Mouse (Mus musculus) stomach, embryonic 16.5 days (tissue): Measurements from ENCODE around the gene Smpd3. TPM values are rescaled to one million over a fixed set of nuclear protein-coding genes. Genes with fewer than 3 reads are reported as not detected.
"Not testable (repeated sequence)": the region's sequence is repeated elsewhere in the genome, so short reads cannot be mapped to it uniquely, and the experiment has no call there.

Experiments
- ATAC-seq: fragments of 200-750 bp; cut with Nextera tagmentation; 2 replicates; pipeline ENCODE4 v1.8.0; 2017; ENCODE audit warnings: moderate number of reproducible peaks, moderate TSS enrichment; ENCODE audit not compliant: insufficient read depth, low FRiP score
- H3K27ac ChIP-seq: fragments of 300-500 bp; sonication (generic); 2 replicates; pipeline ENCODE4 v1.5.1; 2014; ENCODE audit warnings: low read length
- H3K27me3 ChIP-seq: fragments of 300-500 bp; sonication (generic); 2 replicates; pipeline ENCODE4 v1.6.1; 2014; ENCODE audit warnings: low read length, control low read depth, mixed read lengths; ENCODE audit not compliant: control insufficient read depth, insufficient read depth
- H3K36me3 ChIP-seq: fragments of 300-500 bp; sonication (generic); 2 replicates; pipeline ENCODE4 v1.6.1; 2014; ENCODE audit warnings: low read length; ENCODE audit not compliant: control insufficient read depth, insufficient read depth
- H3K4me1 ChIP-seq: fragments of 300-500 bp; sonication (generic); 2 replicates; pipeline ENCODE4 v1.6.1; 2014; ENCODE audit warnings: low read length, control low read depth, mixed read lengths; ENCODE audit not compliant: control insufficient read depth, insufficient read depth
- H3K4me2 ChIP-seq: fragments of 300-500 bp; sonication (generic); 2 replicates; pipeline ENCODE4 v1.6.1; 2014; ENCODE audit warnings: low read depth, low read length, mixed read lengths
- H3K4me3 ChIP-seq: fragments of 300-500 bp; sonication (generic); replicated peaks from 2 replicates; pipeline ENCODE4 v1.5.1; 2014; ENCODE audit warnings: mild to moderate bottlenecking, low read length
- H3K9ac ChIP-seq: fragments of 300-500 bp; sonication (generic); 2 replicates; pipeline ENCODE4 v1.6.1; 2014; ENCODE audit warnings: low read length
- H3K9me3 ChIP-seq: fragments of 300-500 bp; sonication (generic); replicated peaks from 2 replicates; pipeline ENCODE4 v1.6.1; 2016; ENCODE audit warnings: low read length, control low read depth; ENCODE audit not compliant: control insufficient read depth
- WGBS: fragments of 180-500 bp; shearing (Covaris S2); extraction: QIAGEN DNeasy Blood & Tissue Kit; methylation state at CpG from one replicate; pipeline ENCODE4 v1.1.7; 2014; 5-methylcytosine and 5-hydroxymethylcytosine counted together
- polyA plus RNA-seq: library from polyadenylated mRNA; unstranded; fragments of >200 nt; fragmentation: Nextera tagmentation; extraction: Ambion mirVana; gene quantifications from 2 replicates; pipeline ENCODE4 v1.2.1, GENCODE M21; 2015

Gene Smpd3
- polyA plus RNA-seq, 1 experiment from 2014 or later: 24.5 TPM

- not testable (repeated sequence) for H3K36me3 ChIP-seq, H3K4me2 ChIP-seq, H3K4me3 ChIP-seq, H3K27me3 ChIP-seq, H3K9me3 ChIP-seq, H3K9ac ChIP-seq
- WGBS: 29% methylated on average over 2 of the region's 2 CpGs
- Histone ChIP-seq H3K4me1 (peaks cover 24% of the 10 kb centered on the region), H3K27ac (peak overlapping the region; percentile 74)
- peak; percentile 27; the same call in 1 of the 2 replicates for ATAC-seq
Observed at GRCm38 (mm10) chr8:106306711-106307248, 31.0 kb downstream of the Smpd3 start.

GRCm38 (mm10) chr8:106306076-106306475, 31.7 kb downstream of the Smpd3 start:
- ATAC-seq: no peak
- 71% methylated on average over 1 of the region's 1 CpGs for WGBS
- Histone ChIP-seq H3K4me2 (no peak overlapping the region), H3K9me3 (no peaks in the 10 kb centered on the region), H3K27ac (peak overlapping the region; percentile 74), H3K27me3 (no peaks in the 10 kb centered on the region), H3K36me3 (no peaks in the 10 kb centered on the region), H3K4me3 (no peak overlapping the region), H3K4me1 (peaks cover 24% of the 10 kb centered on the region), H3K9ac (no peak overlapping the region)

- no peaks in the 10 kb centered on the region for H3K36me3 ChIP-seq
- no peak overlapping the region for H3K9ac ChIP-seq
- H3K9me3 ChIP-seq: no peaks in the 10 kb centered on the region
- 91% methylated on average over 3 of the region's 3 CpGs for WGBS
- no peak overlapping the region for H3K4me2 ChIP-seq
- no peak for ATAC-seq
- H3K27ac ChIP-seq: no peak overlapping the region
- H3K4me1 ChIP-seq: peaks cover 24% of the 10 kb centered on the region
- no peak overlapping the region for H3K4me3 ChIP-seq
- H3K27me3 ChIP-seq: no peaks in the 10 kb centered on the region
Observed at GRCm38 (mm10) chr8:106305301-106305700, 32.5 kb downstream of the Smpd3 start.

- ATAC-seq: no peak
- Histone ChIP-seq H3K9me3 (no peaks in the 10 kb centered on the region), H3K36me3 (no peaks in the 10 kb centered on the region), H3K27ac (no peak overlapping the region), H3K9ac (no peak overlapping the region), H3K4me2 (no peak overlapping the region), H3K4me1 (peaks cover 24% of the 10 kb centered on the region), H3K27me3 (no peaks in the 10 kb centered on the region), H3K4me3 (no peak overlapping the region)
- whole genome bisulfite sequencing: 70% methylated on average over 6 of the region's 6 CpGs
Observed at GRCm38 (mm10) chr8:106304321-106304720, 33.5 kb downstream of the Smpd3 start.

- no peaks in the 10 kb centered on the region for H3K9me3 ChIP-seq
- H3K4me3 ChIP-seq: no peak overlapping the region
- 0 out of 2 replicates have a peak overlapping the region, but pooled peaks have one; percentile 3 for H3K9ac ChIP-seq
- ATAC-seq: peak; percentile 41; the same call in 1 of the 2 replicates
- no peaks in the 10 kb centered on the region for H3K27me3 ChIP-seq
- H3K36me3 ChIP-seq: no peaks in the 10 kb centered on the region
- 51% methylated on average over 9 of the region's 9 CpGs for WGBS
- no peak overlapping the region for H3K4me2 ChIP-seq
- H3K27ac ChIP-seq: peak overlapping the region; percentile 58
- peaks cover 10% of the 10 kb centered on the region; the same call in 1 of the 2 replicates for H3K4me1 ChIP-seq
Observed at GRCm38 (mm10) chr8:106300739-106301715, 36.8 kb downstream of the Smpd3 start.

- ATAC-seq: no peak
- Histone ChIP-seq H3K9ac (no peak overlapping the region), H3K4me3 (no peak overlapping the region), H3K27ac (no peak overlapping the region), H3K4me2 (no peak overlapping the region), H3K27me3 (no peaks in the 10 kb centered on the region), H3K36me3 (no peaks in the 10 kb centered on the region), H3K9me3 (no peaks in the 10 kb centered on the region), H3K4me1 (0 out of 2 replicates have a peak, but pooled peaks cover 6% of the 10 kb centered on the region)
- 83% methylated on average over 3 of the region's 3 CpGs for WGBS
Observed at GRCm38 (mm10) chr8:106299686-106300085, 38.1 kb downstream of the Smpd3 start.

- Histone ChIP-seq H3K4me1 (0 out of 2 replicates have a peak, but pooled peaks cover 6% of the 10 kb centered on the region), H3K4me2 (no peak overlapping the region), H3K27ac (peak overlapping the region; percentile 16), H3K36me3 (no peaks in the 10 kb centered on the region), H3K27me3 (no peaks in the 10 kb centered on the region), H3K9ac (no peak overlapping the region), H3K4me3 (no peak overlapping the region), H3K9me3 (no peaks in the 10 kb centered on the region)
- 48% methylated on average over 1 of the region's 1 CpGs for WGBS
- ATAC-seq: no peak
Observed at GRCm38 (mm10) chr8:106298846-106299245, 38.9 kb downstream of the Smpd3 start.

- Histone ChIP-seq H3K27me3 (no peaks in the 10 kb centered on the region), H3K9ac (no peak overlapping the region), H3K9me3 (no peaks in the 10 kb centered on the region), H3K4me3 (no peak overlapping the region), H3K4me1 (0 out of 2 replicates have a peak, but pooled peaks cover 6% of the 10 kb centered on the region), H3K36me3 (no peaks in the 10 kb centered on the region), H3K27ac (peak overlapping the region; percentile 16), H3K4me2 (no peak overlapping the region)
- no peak for ATAC-seq
- 48% methylated on average over 5 of the region's 5 CpGs for WGBS
Observed at GRCm38 (mm10) chr8:106298261-106298660, 39.5 kb downstream of the Smpd3 start.
